Mouse (Mus musculus) heart, embryonic 11.5 days (tissue): ENCODE results near the gene Gm20388. TPM values are rescaled to one million over a fixed set of nuclear protein-coding genes. Genes with fewer than 3 reads are reported as not detected.
A peak's percentile ranks its signal among the peaks of the same experiment; 100 is the strongest.

Source experiments
- ATAC-seq: fragments of 200-750 bp; cut with Nextera tagmentation; replicated peaks from 2 replicates; pipeline ENCODE4 v1.8.0; 2017; ENCODE audit warnings: moderate library complexity; ENCODE audit not compliant: insufficient number of reproducible peaks, low FRiP score, low TSS enrichment
- H3K27ac ChIP-seq: fragments of 300-500 bp; sonication (generic); 2 replicates; pipeline ENCODE4 v1.5.1; 2014; ENCODE audit warnings: mild to moderate bottlenecking, low read depth, low read length
- H3K27me3 ChIP-seq: fragments of 300-500 bp; sonication (generic); 2 replicates; pipeline ENCODE4 v1.6.1; 2014; ENCODE audit warnings: mild to moderate bottlenecking, low read length, mixed read lengths; ENCODE audit not compliant: control insufficient read depth, insufficient read depth
- H3K36me3 ChIP-seq: fragments of 300-500 bp; sonication (generic); 2 replicates; pipeline ENCODE4 v1.6.1; 2014; ENCODE audit warnings: mild to moderate bottlenecking, low read length, moderate library complexity, mixed read lengths; ENCODE audit not compliant: control insufficient read depth, insufficient read depth
- H3K4me1 ChIP-seq: fragments of 300-500 bp; sonication (generic); 2 replicates; pipeline ENCODE4 v1.6.1; 2014; ENCODE audit warnings: low read length; ENCODE audit not compliant: control insufficient read depth, insufficient read depth
- H3K4me2 ChIP-seq: fragments of 300-500 bp; sonication (generic); 2 replicates; pipeline ENCODE4 v1.6.1; 2014; ENCODE audit warnings: mild to moderate bottlenecking, moderate library complexity
- H3K4me3 ChIP-seq: fragments of 300-500 bp; sonication (generic); 2 replicates; pipeline ENCODE4 v1.5.1; 2014; ENCODE audit warnings: low read depth, low read length
- H3K9ac ChIP-seq: fragments of 300-500 bp; sonication (generic); 2 replicates; pipeline ENCODE4 v1.6.1; 2014; ENCODE audit warnings: mild to moderate bottlenecking, low read depth, low read length, moderate library complexity
- H3K9me3 ChIP-seq: fragments of 300-500 bp; sonication (generic); replicated peaks from 2 replicates; pipeline ENCODE4 v1.6.1; 2016; ENCODE audit warnings: low read length; ENCODE audit not compliant: control insufficient read depth
- WGBS: fragments of 180-500 bp; shearing (Covaris S2); extraction: QIAGEN DNeasy Blood & Tissue Kit; methylation state at CpG from one replicate; pipeline ENCODE4 v1.1.7; 2014; ENCODE audit not compliant: insufficient replicate concordance; 5-methylcytosine and 5-hydroxymethylcytosine counted together
- polyA plus RNA-seq: library from polyadenylated mRNA; unstranded; fragments of >200 nt; fragmentation: Nextera tagmentation; extraction: Ambion mirVana; gene quantifications from 2 replicates; pipeline ENCODE4 v1.2.1, GENCODE M21; 2014

Gm20388 gene
- polyA plus RNA-seq, 1 experiment from 2014 or later: 6.4 TPM

DNA sequence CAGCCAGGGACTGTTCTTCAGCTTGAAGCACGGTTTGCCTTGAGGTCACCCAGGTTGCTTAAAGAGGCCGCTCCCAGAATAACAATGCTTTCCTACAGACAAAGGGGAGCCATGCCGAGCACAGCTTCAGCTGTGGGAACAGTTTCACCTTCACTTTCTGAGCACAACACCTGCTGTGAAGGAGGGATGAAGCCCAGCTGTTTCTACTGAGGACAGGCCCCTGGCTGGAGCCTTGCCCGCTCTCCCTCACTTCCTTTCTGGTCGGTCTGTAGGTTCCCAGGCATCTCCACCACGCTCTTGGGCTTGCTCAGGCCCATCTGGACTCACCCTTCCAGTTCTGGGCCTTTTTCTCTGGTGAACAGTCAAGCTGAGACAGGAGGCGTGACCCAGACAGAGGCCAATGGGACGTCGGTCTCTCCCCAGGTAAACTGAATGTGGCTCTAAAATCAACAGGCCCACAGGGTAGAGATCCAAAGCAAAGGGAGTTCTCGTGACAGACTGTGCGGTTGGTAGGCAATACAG, 4177.5 kb downstream of the Gm20388 start:
- H3K27ac ChIP-seq: no peak overlapping the region

DNA sequence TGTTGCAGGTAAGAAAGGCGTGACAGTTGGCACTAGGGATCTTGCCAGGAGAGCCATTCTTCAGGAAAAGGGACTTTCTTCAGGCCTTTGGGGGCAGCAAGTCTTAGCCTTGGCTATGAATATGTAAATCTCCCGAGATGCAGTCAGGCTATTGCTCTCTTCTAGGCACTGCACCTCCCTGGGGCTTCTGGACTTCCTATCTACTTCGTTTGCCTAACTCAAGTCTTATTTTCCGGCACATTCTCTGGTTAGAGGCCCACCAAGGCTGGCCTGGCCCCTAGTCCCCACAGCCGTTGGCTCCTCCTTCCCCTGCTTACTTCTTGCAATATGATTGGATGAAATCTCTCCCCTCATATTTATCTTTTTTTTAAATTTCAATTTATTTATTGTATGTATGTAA, 4178.4 kb downstream of the Gm20388 start:
- Histone ChIP-seq H3K9ac (no peak overlapping the region), H3K27me3 (no peaks in the 10 kb centered on the region), H3K27ac (no peak overlapping the region), H3K9me3 (no peaks in the 10 kb centered on the region), H3K4me3 (no peak overlapping the region), H3K4me2 (no peak overlapping the region), H3K36me3 (no peaks in the 10 kb centered on the region), H3K4me1 (no peaks in the 10 kb centered on the region)
- WGBS: 76% methylated on average over 5 of the region's 5 CpGs
- ATAC-seq: no peak

More for the DNA sequence above, 4177.5 kb downstream of the Gm20388 start:
- no peak overlapping the region for H3K4me3 ChIP-seq
- WGBS: 53% methylated on average over 11 of the region's 11 CpGs
- ATAC-seq: no peak
- H3K4me1 ChIP-seq: no peaks in the 10 kb centered on the region
- no peaks in the 10 kb centered on the region for H3K27me3 ChIP-seq
- no peak overlapping the region for H3K9ac ChIP-seq
- no peaks in the 10 kb centered on the region for H3K9me3 ChIP-seq
- no peaks in the 10 kb centered on the region for H3K36me3 ChIP-seq
- no peak overlapping the region for H3K4me2 ChIP-seq

DNA sequence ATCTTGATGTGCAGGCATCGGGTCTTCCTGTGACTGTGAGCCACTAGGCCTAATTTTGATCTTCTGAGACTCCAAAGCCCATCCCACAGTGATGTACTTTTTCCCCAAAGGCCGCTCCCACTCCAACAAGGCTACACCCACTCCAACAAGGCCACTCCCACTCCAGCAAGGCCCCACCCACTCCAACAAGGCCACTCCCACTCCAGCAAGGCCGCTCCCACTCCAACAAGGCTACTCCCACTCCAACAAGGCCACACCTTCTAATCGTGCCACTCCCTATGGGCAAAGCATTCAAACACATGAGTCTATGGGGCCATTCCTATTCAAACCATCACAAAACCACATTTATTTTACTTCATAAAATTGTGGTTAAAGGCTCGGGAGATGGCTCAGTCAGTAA, 4179.8 kb downstream of the Gm20388 start:
- 89% methylated on average over 5 of the region's 5 CpGs for WGBS
- H3K4me1 ChIP-seq: no peaks in the 10 kb centered on the region
- no peaks in the 10 kb centered on the region for H3K9me3 ChIP-seq
- no peak overlapping the region for H3K4me3 ChIP-seq
- no peak overlapping the region for H3K27ac ChIP-seq
- no peak overlapping the region for H3K9ac ChIP-seq
- H3K4me2 ChIP-seq: no peak overlapping the region
- no peaks in the 10 kb centered on the region for H3K36me3 ChIP-seq
- no peak for ATAC-seq
- no peaks in the 10 kb centered on the region for H3K27me3 ChIP-seq

DNA sequence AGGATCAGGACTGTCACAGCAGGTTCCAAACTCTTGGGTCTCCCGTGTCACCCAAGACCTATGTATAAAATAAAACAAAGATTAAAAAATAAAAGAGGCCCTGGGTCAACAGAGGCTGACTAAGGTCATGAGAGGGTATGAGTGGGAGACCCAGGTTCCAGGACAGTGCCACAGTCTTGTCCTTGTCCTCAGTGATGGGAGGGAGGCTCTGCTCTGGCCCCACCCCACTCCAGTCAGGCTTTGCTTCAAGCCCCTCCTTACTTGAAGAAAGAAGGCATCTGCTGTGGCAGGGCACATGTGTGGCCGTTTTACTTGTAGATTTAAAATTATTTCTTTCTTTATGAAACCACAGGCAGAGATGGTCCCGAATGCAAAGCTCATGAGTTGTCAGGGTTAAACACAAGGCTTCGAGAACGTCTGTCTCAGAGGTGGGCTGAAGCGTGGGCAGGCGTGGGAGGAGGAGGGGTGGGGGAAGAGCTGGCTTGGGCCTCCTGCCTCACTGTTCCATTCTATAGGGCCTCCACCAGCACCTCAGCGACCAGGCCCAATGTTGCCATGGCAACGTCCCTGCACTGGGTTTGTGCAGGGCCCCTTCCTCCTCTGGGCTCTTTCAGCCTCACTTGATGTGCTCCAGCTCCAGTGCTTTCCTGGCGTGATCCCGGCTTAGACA, 4188.4 kb downstream of the Gm20388 start:
- peaks cover 7% of the 10 kb centered on the region for H3K4me1 ChIP-seq
- no peak overlapping the region for H3K9ac ChIP-seq
- 38% methylated on average over 11 of the region's 11 CpGs for WGBS
- no peak overlapping the region for H3K4me3 ChIP-seq
- ATAC-seq: peak; percentile 58; the same call in 1 of the 2 replicates
- H3K36me3 ChIP-seq: no peaks in the 10 kb centered on the region
- H3K27me3 ChIP-seq: peaks cover 13% of the 10 kb centered on the region
- no peaks in the 10 kb centered on the region; the same call in 1 of the 2 replicates for H3K9me3 ChIP-seq
- no peak overlapping the region for H3K27ac ChIP-seq
- H3K4me2 ChIP-seq: no peak overlapping the region

DNA sequence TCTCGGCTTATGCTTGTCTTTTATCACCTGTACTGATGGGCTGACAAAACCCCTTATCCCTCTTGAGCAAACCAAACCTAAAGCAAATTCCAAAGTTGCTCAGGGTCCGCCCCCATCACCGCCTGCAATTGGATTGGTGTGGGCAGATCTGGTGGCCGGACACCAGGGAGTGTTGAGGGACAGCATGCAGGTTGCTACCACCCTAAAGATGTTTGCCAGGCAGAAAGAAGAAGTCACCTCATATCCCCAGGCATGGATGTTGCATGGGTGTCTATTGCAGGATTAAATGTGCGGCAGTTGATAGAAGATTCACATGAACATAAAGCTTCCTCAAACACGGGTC, 4189.0 kb downstream of the Gm20388 start:
- H3K4me1 ChIP-seq: peaks cover 7% of the 10 kb centered on the region
- ATAC-seq: no peak
- H3K27ac ChIP-seq: no peak overlapping the region
- no peaks in the 10 kb centered on the region; the same call in 1 of the 2 replicates for H3K9me3 ChIP-seq
- H3K27me3 ChIP-seq: peaks cover 15% of the 10 kb centered on the region
- H3K36me3 ChIP-seq: no peaks in the 10 kb centered on the region
- H3K9ac ChIP-seq: no peak overlapping the region
- H3K4me2 ChIP-seq: no peak overlapping the region
- no peak overlapping the region for H3K4me3 ChIP-seq
- WGBS: 55% methylated on average over 6 of the region's 6 CpGs

DNA sequence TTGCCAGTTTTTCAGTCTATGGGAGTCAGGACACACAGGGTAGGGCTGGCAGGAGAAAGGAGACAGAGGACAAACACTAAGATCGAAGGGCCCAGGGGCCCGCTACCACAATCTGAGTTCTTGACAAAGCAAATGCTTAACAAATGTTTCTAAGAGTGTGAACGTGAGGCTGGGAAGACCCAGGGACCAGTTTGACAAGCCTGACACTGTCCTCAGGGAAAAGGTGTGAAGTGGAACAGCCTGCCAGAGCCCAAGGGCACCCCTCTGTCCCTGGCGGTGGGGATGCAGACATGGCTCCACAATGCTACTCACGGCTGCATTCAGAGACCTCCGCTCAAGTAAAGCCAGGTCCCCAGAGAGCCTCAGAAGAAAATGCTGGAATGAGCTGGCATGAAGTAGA, 4195.2 kb downstream of the Gm20388 start:
- H3K4me1 ChIP-seq: no peaks in the 10 kb centered on the region; the same call in 1 of the 2 replicates
- H3K9me3 ChIP-seq: no peaks in the 10 kb centered on the region
- no peak; the same call in 1 of the 2 replicates for ATAC-seq
- no peak overlapping the region for H3K4me2 ChIP-seq
- H3K27ac ChIP-seq: no peak overlapping the region
- H3K4me3 ChIP-seq: no peak overlapping the region
- H3K27me3 ChIP-seq: peaks cover 13% of the 10 kb centered on the region
- 31% methylated on average over 6 of the region's 6 CpGs for WGBS
- H3K36me3 ChIP-seq: no peaks in the 10 kb centered on the region
- H3K9ac ChIP-seq: no peak overlapping the region

DNA sequence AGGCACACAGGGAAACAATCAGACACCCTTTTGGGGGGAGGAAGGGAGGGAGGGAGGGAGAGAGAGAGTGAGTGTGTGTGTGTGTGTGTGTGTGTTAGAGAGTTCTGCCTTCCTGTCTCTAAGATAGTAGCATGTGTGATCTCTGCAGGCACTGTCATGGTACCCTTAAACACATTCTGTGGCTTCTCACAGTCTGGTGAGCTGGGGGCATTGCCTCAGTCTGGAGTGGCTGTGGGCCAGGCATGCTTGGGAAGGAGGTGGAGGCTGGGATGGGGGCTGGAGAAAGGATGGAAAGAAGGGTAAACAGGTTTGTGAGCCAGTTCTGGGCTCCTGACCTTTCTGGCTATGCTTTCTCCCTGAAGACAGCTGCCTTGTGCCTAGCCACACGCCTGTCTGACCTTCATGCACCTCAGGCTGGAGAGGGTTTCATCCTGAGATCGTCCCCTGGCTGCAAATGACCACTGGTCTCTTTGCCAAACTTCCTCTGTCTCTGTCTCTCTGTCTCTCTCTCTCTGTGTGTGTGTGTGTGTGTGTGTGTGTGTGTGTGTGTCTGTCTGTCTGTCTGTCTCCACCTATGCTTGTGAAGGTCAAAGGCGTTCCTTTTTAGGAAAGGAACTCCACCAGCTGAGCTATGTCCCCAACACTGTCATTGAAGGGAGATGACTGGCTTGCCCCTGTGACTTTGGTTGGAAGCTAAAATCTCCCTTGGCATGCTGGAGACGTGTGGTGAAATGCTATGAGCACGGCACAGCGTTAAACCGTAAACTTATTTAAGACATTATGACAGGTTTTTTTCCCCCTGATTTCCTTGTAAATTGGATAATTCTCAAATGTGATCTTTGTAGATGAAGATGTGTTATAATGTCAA, 4195.9 kb downstream of the Gm20388 start:
- H3K27me3 ChIP-seq: peaks cover 12% of the 10 kb centered on the region
- 67% methylated on average over 7 of the region's 7 CpGs for WGBS
- H3K27ac ChIP-seq: no peak overlapping the region
- H3K9me3 ChIP-seq: no peaks in the 10 kb centered on the region
- H3K36me3 ChIP-seq: no peaks in the 10 kb centered on the region
- H3K4me2 ChIP-seq: no peak overlapping the region
- no peak overlapping the region for H3K4me3 ChIP-seq
- no peak overlapping the region for H3K9ac ChIP-seq
- H3K4me1 ChIP-seq: no peaks in the 10 kb centered on the region; the same call in 1 of the 2 replicates
- no peak for ATAC-seq

DNA sequence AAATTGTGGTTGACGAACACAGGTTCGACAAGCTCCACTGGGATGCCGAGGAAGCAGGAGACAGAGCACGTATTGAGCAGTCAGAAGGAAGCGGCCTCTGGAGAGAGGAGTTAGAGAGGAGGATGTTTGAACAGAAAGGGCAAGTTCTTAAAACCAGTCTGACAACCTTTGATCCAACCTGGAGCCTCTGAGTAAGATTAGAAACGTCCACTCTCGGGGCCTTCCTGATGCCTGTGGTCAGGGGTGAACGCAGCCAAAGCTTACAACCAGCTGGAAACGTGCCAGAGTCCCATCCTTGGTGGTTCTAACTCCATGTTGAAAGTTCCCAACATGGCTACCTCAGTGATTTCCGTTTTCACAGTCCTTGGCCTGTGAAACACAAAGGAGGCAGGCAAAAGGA, 4202.5 kb downstream of the Gm20388 start:
- Histone ChIP-seq H3K4me1 (no peaks in the 10 kb centered on the region), H3K36me3 (no peaks in the 10 kb centered on the region), H3K4me3 (no peak overlapping the region), H3K27me3 (no peaks in the 10 kb centered on the region), H3K9ac (no peak overlapping the region), H3K27ac (no peak overlapping the region), H3K9me3 (peaks cover 5% of the 10 kb centered on the region; the same call in 1 of the 2 replicates), H3K4me2 (no peak overlapping the region)
- no peak for ATAC-seq
- WGBS: 71% methylated on average over 10 of the region's 10 CpGs
